11 mouse cellular contexts compared by ENCODE assay signal in the genomic region with DNA sequence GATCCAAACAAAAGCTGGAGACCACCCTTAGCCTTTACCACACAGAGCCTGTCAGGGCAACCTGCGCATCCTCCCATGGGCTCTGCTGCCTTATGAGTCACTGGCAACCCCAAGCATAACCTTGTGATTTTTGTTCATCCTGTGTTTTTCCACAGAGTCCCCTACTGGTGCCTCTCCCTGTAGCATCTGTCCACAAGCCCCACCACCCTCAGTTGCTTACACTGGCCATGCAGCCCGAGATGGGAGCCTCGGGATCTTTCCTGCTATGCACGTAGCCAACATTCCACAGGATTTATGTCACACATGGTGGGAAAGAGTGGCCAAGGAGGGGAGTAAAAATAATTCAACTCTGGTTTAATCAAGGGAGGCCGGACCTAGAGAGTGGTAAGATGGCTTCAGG.
DNase-seq lines count a peak whose midpoint lies in the region; ATAC-seq and TF ChIP-seq lines count a peak whose summit lies in the region.
"Had no signal": no experiment of that assay in that cellular context is flagged by ENCODE, and none has a peak within 500 bp of the region (broad histone marks: within the 10 kb centered on the region; RNA-seq: fewer than 3 reads in every experiment).

No protein-coding gene starts in this region.

- no peak for DNase-seq in forebrain, postnatal 0 days
- peak; percentile 89 for DNase-seq in NIH3T3 (ENCODE audit: low read depth)
- DNase-seq in gastrocnemius, adult 8-10 months (ENCODE audit: low spot score in 2 of 2) = peak; percentile 28 to 49
- DNase-seq in urinary bladder, postnatal 36 days (ENCODE audit: low spot score in 2 of 2) = no peak
- DNase-seq in cerebellum, postnatal 25 days = no peak
- DNase-seq: cerebellum, adult 9-10 months; kidney, postnatal 4 days; liver, embryonic 13.5 days had no signal

- no peaks in the 10 kb centered on the region for H3K9me3 ChIP-seq in forebrain, embryonic 12.5 days
- H3K9me3 ChIP-seq in forebrain, postnatal 0 days (ENCODE audit: low read length) = no peaks in the 10 kb centered on the region
- H3K9me3 ChIP-seq in intestine, embryonic 15.5 days = no peaks in the 10 kb centered on the region
- no peaks in the 10 kb centered on the region for H3K9me3 ChIP-seq in midbrain, embryonic 16.5 days (replicated peaks; ENCODE audit: control insufficient read depth, low read length, poor library complexity, severe bottlenecking)
- H3K9me3 ChIP-seq: liver, embryonic 13.5 days had no signal

- no peaks in the 10 kb centered on the region for H3K36me3 ChIP-seq in forebrain, embryonic 12.5 days (replicated peaks)
- no peaks in the 10 kb centered on the region for H3K36me3 ChIP-seq in forebrain, postnatal 0 days (ENCODE audit: insufficient read depth)
- H3K36me3 ChIP-seq in intestine, embryonic 15.5 days = no peaks in the 10 kb centered on the region
- H3K36me3 ChIP-seq in midbrain, embryonic 16.5 days (ENCODE audit: control insufficient read depth, insufficient read depth, low read length) = no peaks in the 10 kb centered on the region
- H3K36me3 ChIP-seq: liver, embryonic 13.5 days had no signal

- H3K4me3 ChIP-seq in forebrain, embryonic 12.5 days (replicated peaks) = no peak overlapping the region
- no peak overlapping the region for H3K4me3 ChIP-seq in forebrain, postnatal 0 days (ENCODE audit: low read depth, low read length)
- no peak overlapping the region for H3K4me3 ChIP-seq in intestine, embryonic 15.5 days (replicated peaks)
- H3K4me3 ChIP-seq in midbrain, embryonic 16.5 days (ENCODE audit: low read depth, low read length) = no peak overlapping the region
- H3K4me3 ChIP-seq: liver, embryonic 13.5 days had no signal

- no peak overlapping the region for H3K9ac ChIP-seq in forebrain, embryonic 12.5 days
- no peak overlapping the region for H3K9ac ChIP-seq in forebrain, postnatal 0 days
- no peak overlapping the region for H3K9ac ChIP-seq in intestine, embryonic 15.5 days
- no peak overlapping the region for H3K9ac ChIP-seq in midbrain, embryonic 16.5 days (ENCODE audit: low read depth, low read length)
- H3K9ac ChIP-seq: liver, embryonic 13.5 days had no signal

- no peak for TF ChIP-seq CTCF in forebrain, postnatal 0 days (IDR thresholded peaks at IDR 0.05; ENCODE audit: low read depth)

- no peaks in the 10 kb centered on the region for H3K27me3 ChIP-seq in forebrain, embryonic 12.5 days
- H3K27me3 ChIP-seq in forebrain, postnatal 0 days (ENCODE audit: insufficient read depth, low read length) = no peaks in the 10 kb centered on the region
- no peaks in the 10 kb centered on the region for H3K27me3 ChIP-seq in intestine, embryonic 15.5 days (replicated peaks)
- no peaks in the 10 kb centered on the region for H3K27me3 ChIP-seq in midbrain, embryonic 16.5 days (ENCODE audit: control insufficient read depth, insufficient read depth, low read depth, low read length)

- 66% methylated on average over 5 of the region's 5 CpGs for WGBS in forebrain, embryonic 12.5 days
- 48% methylated on average over 5 of the region's 5 CpGs for WGBS in forebrain, postnatal 0 days
- WGBS in intestine, embryonic 15.5 days = 43% methylated on average over 5 of the region's 5 CpGs
- 69% methylated on average over 5 of the region's 5 CpGs for WGBS in midbrain, embryonic 16.5 days

- peaks cover 14% of the 10 kb centered on the region for H3K4me1 ChIP-seq in forebrain, embryonic 12.5 days
- H3K4me1 ChIP-seq in forebrain, postnatal 0 days (ENCODE audit: insufficient read depth) = no peaks in the 10 kb centered on the region
- H3K4me1 ChIP-seq in intestine, embryonic 15.5 days (replicated peaks) = 0 out of 2 replicates have a peak, but pooled peaks cover 13% of the 10 kb centered on the region
- H3K4me1 ChIP-seq in midbrain, embryonic 16.5 days (ENCODE audit: control insufficient read depth, insufficient read depth, low read length) = peaks cover 2% of the 10 kb centered on the region; the same call in 1 of the 2 replicates

- no peak overlapping the region for H3K4me2 ChIP-seq in forebrain, embryonic 12.5 days
- no peak overlapping the region for H3K4me2 ChIP-seq in forebrain, postnatal 0 days (ENCODE audit: low read depth)
- H3K4me2 ChIP-seq in intestine, embryonic 15.5 days (replicated peaks) = no peak overlapping the region
- no peak overlapping the region for H3K4me2 ChIP-seq in midbrain, embryonic 16.5 days (ENCODE audit: low read length)
- H3K4me2 ChIP-seq: liver, embryonic 13.5 days had no signal

- no peak for ATAC-seq in forebrain, embryonic 12.5 days (ENCODE audit: low FRiP score)
- no peak for ATAC-seq in forebrain, postnatal 0 days
- ATAC-seq in intestine, embryonic 15.5 days = peak; percentile 46
- no peak for ATAC-seq in midbrain, embryonic 16.5 days

- peak overlapping the region; percentile 56; the same call in 1 of the 2 replicates for H3K27ac ChIP-seq in forebrain, embryonic 12.5 days
- no peak overlapping the region for H3K27ac ChIP-seq in forebrain, postnatal 0 days (ENCODE audit: low read depth, low read length)
- H3K27ac ChIP-seq in intestine, embryonic 15.5 days = peak overlapping the region; percentile 54; the same call in 1 of the 2 replicates
- H3K27ac ChIP-seq in midbrain, embryonic 16.5 days (ENCODE audit: low read length) = no peak overlapping the region
- H3K27ac ChIP-seq: liver, embryonic 13.5 days had no signal

Comparison
In these comparisons a context has a peak if more than half of its experiments do, and no peak if none do; other contexts are left out.
1. H3K27ac ChIP-seq: peak in forebrain, embryonic 12.5 days (single experiment) and intestine, embryonic 15.5 days (single experiment); none in forebrain, postnatal 0 days (single experiment) and midbrain, embryonic 16.5 days (single experiment).
2. DNase-seq: peak in NIH3T3 (single experiment) and gastrocnemius, adult 8-10 months (2 of 2); none in forebrain, postnatal 0 days (single experiment), urinary bladder, postnatal 36 days (0 of 2) and cerebellum, postnatal 25 days (0 of 2).